Mouse (Mus musculus) retina, adult 2 months (tissue): ENCODE measurements around the gene Snx29.
A peak's percentile ranks its signal among the peaks of the same experiment; 100 is the strongest.
"Not testable (repeated sequence)": the region's sequence is repeated elsewhere in the genome, so short reads cannot be mapped to it uniquely, and the experiment has no call there.

Experiments
- DNase-seq: peaks from one replicate; pipeline ENCODE4 v3.0.0-alpha.2; 2012; ENCODE audit warnings: low read depth, low spot score

Gene Snx29

GRCm38 (mm10) chr16:11494895-11495294, 172.2 kb downstream of the Snx29 start:
- DNase-seq: no peak

- DNase-seq: no peak
Observed at GRCm38 (mm10) chr16:11495923-11496616, 173.4 kb downstream of the Snx29 start.

GRCm38 (mm10) chr16:11496721-11497120, 174.0 kb downstream of the Snx29 start:
- peak; percentile 32 for DNase-seq

DNA sequence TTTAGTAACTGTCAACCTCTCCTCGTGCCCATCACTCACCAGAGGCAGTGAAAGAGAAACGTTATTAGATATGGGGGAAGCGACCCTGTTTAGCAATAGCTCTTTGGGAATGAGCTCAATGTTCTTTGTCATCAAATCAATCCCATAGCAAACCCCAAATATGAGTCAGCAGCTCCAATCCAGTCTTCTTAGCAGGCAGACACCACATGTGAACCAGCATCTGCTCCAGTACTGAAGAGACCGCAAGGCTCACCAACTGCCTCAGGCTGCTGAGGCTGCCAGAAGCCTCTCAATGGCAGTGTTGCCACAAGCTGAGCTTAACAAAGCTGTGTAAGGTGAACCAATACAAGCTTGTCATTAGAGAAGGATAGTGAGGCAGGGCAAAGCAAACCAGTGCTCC, 177.4 kb downstream of the Snx29 start:
- DNase-seq: no peak

DNA sequence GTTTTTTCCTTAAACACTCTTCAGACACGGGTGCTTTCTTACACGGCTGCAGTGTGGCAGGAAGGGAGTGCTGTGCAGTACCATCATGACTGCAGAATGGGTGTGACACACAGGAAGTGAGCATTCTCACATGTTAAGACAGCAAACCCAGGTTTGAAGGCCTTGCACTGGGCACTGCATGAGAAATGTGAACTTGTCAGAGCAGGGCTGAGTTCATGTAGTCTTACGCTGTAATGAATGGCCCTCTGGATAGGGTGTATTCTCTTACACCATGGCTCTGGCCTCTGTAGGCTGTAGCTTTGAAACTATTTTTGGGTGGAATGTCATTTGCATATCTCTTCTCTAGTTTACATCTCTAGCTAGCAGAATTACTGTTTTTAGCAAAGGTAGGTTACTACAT, 178.4 kb downstream of the Snx29 start:
- DNase-seq: no peak

DNA sequence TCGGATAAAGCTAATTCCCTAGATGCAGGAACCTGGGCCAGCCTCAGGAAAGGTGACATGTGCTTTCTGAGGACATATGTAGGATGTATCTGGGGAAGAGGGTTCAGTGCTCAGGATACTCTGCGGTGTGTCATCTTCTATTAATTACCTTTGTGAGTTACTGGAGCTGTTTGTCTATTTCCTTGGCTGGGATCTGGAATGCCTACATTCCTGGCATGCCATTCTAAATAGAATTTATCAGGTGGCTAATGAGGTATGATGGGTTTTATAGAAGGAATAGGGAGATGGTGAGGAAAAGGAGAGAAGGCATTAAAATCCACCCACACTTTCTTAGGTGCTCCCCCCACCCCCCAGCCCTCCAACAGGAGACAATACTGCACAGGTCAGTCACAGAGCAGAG, 178.9 kb downstream of the Snx29 start:
- peak; percentile 55 for DNase-seq

GRCm38 (mm10) chr16:11504666-11505491, 182.2 kb downstream of the Snx29 start:
- no peak for DNase-seq

DNA sequence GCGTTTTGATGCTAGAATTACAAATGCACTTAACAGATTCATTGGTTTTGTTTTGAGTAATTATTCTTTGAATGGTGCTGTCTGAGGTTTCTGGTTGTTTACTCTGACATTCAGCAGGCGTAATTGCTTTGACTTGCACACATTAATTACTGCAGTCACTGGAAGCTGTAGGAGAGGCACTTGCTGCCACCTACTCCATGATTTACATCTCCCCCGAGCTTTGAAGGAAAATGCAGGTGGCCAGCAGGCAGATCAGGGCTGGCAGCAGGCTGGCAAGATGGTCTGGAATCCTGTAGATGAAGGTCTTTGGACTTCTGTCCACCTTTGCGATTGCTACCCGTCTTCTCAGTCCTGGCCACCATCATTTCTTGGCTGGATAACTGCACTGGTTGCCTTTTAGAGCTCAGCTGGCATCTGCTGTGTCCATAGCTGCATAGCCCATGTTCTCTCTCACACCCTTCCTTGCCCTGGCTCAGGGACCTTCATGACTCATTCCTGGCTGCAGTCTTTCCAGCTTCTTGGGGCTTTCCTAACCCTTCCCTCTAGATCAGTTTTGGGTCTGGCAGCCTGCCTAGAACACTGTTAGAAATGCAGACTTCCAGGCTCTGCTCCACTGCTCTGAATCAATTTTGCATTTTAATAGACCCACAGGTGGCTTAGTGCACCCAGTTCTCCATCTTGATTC, 182.9 kb downstream of the Snx29 start:
- DNase-seq: no peak

DNA sequence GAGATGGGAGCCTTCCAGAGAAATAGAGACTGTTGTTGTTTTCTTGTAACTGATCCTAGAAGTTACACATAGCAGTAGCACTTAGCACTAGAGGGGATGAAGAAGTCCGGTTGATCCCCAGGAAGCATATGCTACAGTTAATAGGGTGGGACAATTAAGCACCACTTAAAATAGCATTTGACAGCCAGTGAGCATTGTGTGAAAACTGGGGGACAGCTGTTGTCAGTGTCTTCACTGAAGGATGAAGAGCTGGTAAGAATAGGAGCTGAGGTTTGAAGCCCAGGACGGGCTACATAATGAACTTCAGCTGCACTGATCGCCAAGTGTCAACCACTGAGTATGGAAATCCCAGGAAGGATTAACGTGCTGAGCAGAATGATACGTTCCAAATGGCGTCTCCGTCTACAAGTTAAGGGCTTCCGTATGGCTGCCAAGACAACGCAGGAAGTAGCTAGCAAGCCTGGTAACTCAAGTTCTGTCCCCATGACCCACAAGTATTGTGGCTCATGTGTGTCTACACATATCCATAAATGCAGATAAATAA, 184.6 kb downstream of the Snx29 start:
- DNase-seq: no peak

- DNase-seq: no peak
Observed at GRCm38 (mm10) chr16:11508341-11508740, 185.6 kb downstream of the Snx29 start.

GRCm38 (mm10) chr16:11510416-11510815, 187.7 kb downstream of the Snx29 start:
- no peak for DNase-seq

GRCm38 (mm10) chr16:11510854-11511253, 188.1 kb downstream of the Snx29 start:
- DNase-seq: no peak

DNA sequence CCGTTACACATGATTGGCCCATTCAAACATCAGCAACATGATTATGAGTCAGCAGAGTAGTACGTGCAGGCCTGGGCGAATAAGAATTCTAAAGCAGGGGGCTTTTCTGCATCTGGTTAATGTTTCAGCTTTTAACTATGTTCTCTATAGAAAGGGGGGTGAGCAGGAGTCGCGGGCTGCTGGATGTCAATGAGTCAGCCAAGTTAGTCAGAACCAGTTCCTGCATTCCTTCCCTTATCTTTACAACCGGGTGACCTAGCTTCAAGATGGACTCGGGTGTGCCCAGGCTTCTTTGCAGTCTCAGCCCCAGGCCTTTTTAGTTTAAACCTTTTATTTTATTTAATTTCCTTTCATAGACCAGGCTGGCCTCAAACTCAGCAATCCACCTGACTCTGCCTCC, 189.0 kb downstream of the Snx29 start:
- DNase-seq: not testable (repeated sequence)

- no peak for DNase-seq
Observed at GRCm38 (mm10) chr16:11516681-11517080, 194.0 kb downstream of the Snx29 start.

GRCm38 (mm10) chr16:11517385-11517784, 194.7 kb downstream of the Snx29 start:
- no peak for DNase-seq

DNA sequence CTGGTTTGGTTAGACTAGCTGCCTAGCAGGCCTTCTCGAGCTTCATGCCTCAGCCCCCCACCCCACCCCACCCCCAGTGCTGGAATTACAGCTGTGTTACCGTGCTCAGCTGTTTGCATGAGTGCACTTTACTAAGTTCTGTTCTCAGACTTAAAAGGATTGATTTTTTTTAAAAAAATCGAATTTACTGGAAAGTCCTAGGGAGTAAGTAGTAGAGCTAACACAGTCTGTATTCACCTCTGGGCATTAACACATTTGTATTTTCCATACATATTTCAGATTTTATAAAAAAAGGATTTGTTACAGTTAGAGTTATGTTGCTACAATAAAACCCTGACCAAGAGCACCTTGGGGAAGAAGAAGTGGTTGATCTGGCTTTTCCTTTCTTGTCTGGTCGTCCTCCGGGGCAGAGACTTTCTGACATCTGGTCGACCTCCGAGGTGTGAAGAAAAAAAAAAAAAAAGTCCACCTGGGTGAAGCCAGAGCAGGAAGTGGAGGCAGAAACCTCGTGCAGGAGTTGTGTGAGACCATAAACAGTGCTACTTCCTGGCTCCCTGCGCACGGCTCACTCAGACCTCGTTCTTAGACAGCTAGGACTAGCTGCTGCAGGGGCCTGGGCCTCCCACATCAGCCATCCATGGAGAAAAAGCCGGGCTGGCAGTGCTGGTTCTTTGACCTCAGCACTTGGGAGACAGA, 196.2 kb downstream of the Snx29 start:
- no peak for DNase-seq

- DNase-seq: no peak
Observed at GRCm38 (mm10) chr16:11526104-11526786, 203.5 kb downstream of the Snx29 start.

DNA sequence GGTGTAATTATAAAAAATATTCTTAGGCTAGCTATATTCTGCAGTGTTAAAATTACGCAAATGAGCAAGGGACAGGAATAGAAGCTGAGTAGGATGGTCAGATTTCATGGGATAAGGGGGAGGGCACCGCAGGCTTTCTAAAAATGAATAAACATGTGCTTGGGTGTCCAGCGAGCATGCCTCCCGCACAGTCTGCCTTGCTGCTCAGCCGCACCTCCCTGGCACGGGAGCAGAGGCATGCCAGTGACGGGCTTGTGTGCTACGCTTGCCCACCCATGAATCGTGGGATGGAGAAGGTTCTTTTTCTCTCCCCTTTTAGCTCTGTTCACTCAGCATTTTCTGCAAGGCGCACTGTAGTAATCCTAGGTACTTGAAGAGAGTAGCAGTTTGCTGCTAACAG, 204.3 kb downstream of the Snx29 start:
- DNase-seq: no peak

GRCm38 (mm10) chr16:11530466-11531194, 207.9 kb downstream of the Snx29 start:
- no peak for DNase-seq

GRCm38 (mm10) chr16:11531441-11531840, 208.7 kb downstream of the Snx29 start:
- no peak for DNase-seq
